Mouse (Mus musculus) kidney, adult 2 months (tissue): ENCODE data around the gene Fosl2.

Experiments used
- CTCF ChIP-seq: fragments of 200-500 bp; conservative IDR thresholded peaks from 2 replicates; pipeline ENCODE4 v1.5.1; 2011; ENCODE audit warnings: low read depth, mild to moderate bottlenecking, control low read depth, low read length, moderate library complexity, mixed read lengths; ENCODE audit not compliant: insufficient read depth, insufficient read length
- POLR2A ChIP-seq: fragments of 200-500 bp; IDR thresholded peaks from one replicate; pipeline ENCODE4 v1.6.1; 2011; ENCODE audit warnings: low read depth, low read length, control low read depth

DNA sequence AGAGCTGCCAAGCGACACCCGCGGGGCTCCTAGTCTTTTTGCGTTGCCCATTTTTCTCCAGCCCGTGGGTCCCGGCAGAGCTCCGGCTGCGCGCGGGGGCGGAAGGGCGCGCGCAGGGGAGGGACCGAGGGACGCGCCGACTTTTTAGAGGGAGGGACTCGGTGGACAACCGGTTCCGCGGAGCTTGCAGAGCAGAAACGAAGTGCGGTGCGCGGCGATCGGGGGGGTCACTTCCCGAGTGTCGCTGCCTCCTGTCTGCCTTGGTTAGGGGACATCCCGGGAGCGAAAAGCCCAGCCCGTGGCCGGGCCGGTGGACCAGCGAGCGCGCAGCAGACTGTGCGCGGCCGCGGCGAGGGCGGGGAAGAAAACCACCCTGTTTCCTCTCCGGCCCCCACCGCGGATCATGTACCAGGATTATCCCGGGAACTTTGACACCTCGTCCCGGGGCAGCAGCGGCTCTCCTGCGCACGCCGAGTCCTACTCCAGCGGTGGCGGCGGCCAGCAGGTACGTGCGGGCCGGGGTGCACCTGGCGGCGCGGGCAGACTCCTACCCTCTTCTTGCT lies 781 bp downstream of the Fosl2 start:
- TF ChIP-seq POLR2A (peak; percentile 21), CTCF (no peak)
